Mouse (Mus musculus) heart, embryonic 10.5 days (tissue): ENCODE data around the gene 4933428G20Rik. TPM values are rescaled to one million over a fixed set of nuclear protein-coding genes. Genes with fewer than 3 reads are reported as not detected.

Experiments
- DNase-seq: peaks from one replicate; pipeline ENCODE4 v3.0.0-alpha.2; 2017; ENCODE audit warnings: low spot score
- H3K27ac ChIP-seq: fragments of 300-500 bp; sonication (generic); 2 replicates; pipeline ENCODE4 v1.5.1; 2016; ENCODE audit warnings: mild to moderate bottlenecking
- H3K27me3 ChIP-seq: fragments of 300-500 bp; sonication (generic); 2 replicates; pipeline ENCODE4 v1.6.1; 2016; ENCODE audit warnings: mild to moderate bottlenecking; ENCODE audit not compliant: poor library complexity, insufficient read depth, severe bottlenecking
- H3K36me3 ChIP-seq: fragments of 300-500 bp; sonication (generic); 2 replicates; pipeline ENCODE4 v1.6.1; 2016; ENCODE audit warnings: mild to moderate bottlenecking, moderate library complexity
- H3K4me1 ChIP-seq: fragments of 300-500 bp; sonication (generic); 2 replicates; pipeline ENCODE4 v1.6.1; 2016; ENCODE audit warnings: mild to moderate bottlenecking
- H3K4me3 ChIP-seq: fragments of 300-500 bp; sonication (generic); 2 replicates; pipeline ENCODE4 v1.5.1; 2016; ENCODE audit warnings: mild to moderate bottlenecking, moderate library complexity
- H3K9me3 ChIP-seq: fragments of 300-500 bp; sonication (generic); 2 replicates; pipeline ENCODE4 v1.6.1; 2016; ENCODE audit warnings: mild to moderate bottlenecking, moderate library complexity
- WGBS: fragments of 180-500 bp; shearing (Covaris S2); methylation state at CpG from one replicate; pipeline ENCODE4 v1.1.7; 2016; 5-methylcytosine and 5-hydroxymethylcytosine counted together
- polyA plus RNA-seq: library from polyadenylated mRNA; unstranded; fragments of >200 nt; fragmentation: Nextera tagmentation; extraction: Ambion mirVana; gene quantifications from 2 replicates; pipeline ENCODE4 v1.2.1, GENCODE M21; 2016

4933428G20Rik gene
- polyA plus RNA-seq, 1 experiment from 2014 or later = 1.3 TPM

- Histone ChIP-seq H3K36me3 (peaks cover 36% of the 10 kb centered on the region), H3K27ac (peak overlapping the region; percentile 99), H3K27me3 (no peaks in the 10 kb centered on the region), H3K9me3 (no peaks in the 10 kb centered on the region), H3K4me3 (peak overlapping the region; percentile 99), H3K4me1 (peaks cover 99% of the 10 kb centered on the region)
- WGBS = 30% methylated on average over 15 of the region's 15 CpGs
- no peak for DNase-seq
Observed at GRCm38 (mm10) chr11:97441036-97441657, 59.0 kb downstream of the 4933428G20Rik start.

Other genes starting within 250 kb of the 4933428G20Rik start
- 83.9 and 90.7 TPM in 2 replicates for gene Npepps, start 219.7 kb downstream of the 4933428G20Rik start, polyA plus RNA-seq
- gene Mrpl45, start 184.6 kb downstream of the 4933428G20Rik start, polyA plus RNA-seq = 63.7 and 65.8 TPM in 2 replicates
- gene Gpr179, start 148.3 kb downstream of the 4933428G20Rik start, polyA plus RNA-seq = 0.04 and 0.12 TPM in 2 replicates
- gene Socs7, start 137.8 kb downstream of the 4933428G20Rik start, polyA plus RNA-seq = 3.2 and 3.4 TPM in 2 replicates
- 6.8 and 7.8 TPM in 2 replicates for gene Arhgap23, start 84.8 kb downstream of the 4933428G20Rik start, polyA plus RNA-seq
- gene Srcin1, start 75.8 kb upstream of the 4933428G20Rik start, polyA plus RNA-seq = 0.05 and 0.14 TPM in 2 replicates
- gene Epop, start 129.4 kb upstream of the 4933428G20Rik start, polyA plus RNA-seq = 1.9 and 8.5 TPM in 2 replicates
- 1.7 and 2.2 TPM in 2 replicates for gene Mllt6, start 163.1 kb upstream of the 4933428G20Rik start, polyA plus RNA-seq
- 49.8 and 52.8 TPM in 2 replicates for gene Cisd3, start 185.5 kb upstream of the 4933428G20Rik start, polyA plus RNA-seq
- 9.7 and 13.5 TPM in 2 replicates for gene Pcgf2, start 200.2 kb upstream of the 4933428G20Rik start, polyA plus RNA-seq
- 517 and 557 TPM in 2 replicates for gene Psmb3, start 203.1 kb upstream of the 4933428G20Rik start, polyA plus RNA-seq
- gene Pip4k2b, start 244.4 kb upstream of the 4933428G20Rik start, polyA plus RNA-seq = 0.96 and 1.3 TPM in 2 replicates